Mouse (Mus musculus) MEL (cell line): Measurements from ENCODE around the gene Pde10a. TPM values are rescaled to one million over a fixed set of nuclear protein-coding genes. Genes with fewer than 3 reads are reported as not detected.
A peak's percentile ranks its signal among the peaks of the same experiment; 100 is the strongest.

ENCODE experiments used
- DNase-seq: peaks from one replicate; pipeline ENCODE4 v3.0.0; 2011; ENCODE audit warnings: low read depth, low spot score
- H3K27ac ChIP-seq: 2 replicates; pipeline ENCODE4 v1.5.1; 2012; ENCODE audit warnings: low read depth, mild to moderate bottlenecking, control low read depth, low read length, moderate library complexity; ENCODE audit not compliant: control insufficient read depth
- H3K27me3 ChIP-seq, 2 experiments: fragments of 150-350 bp in 1 of 2; sonication (generic) in 1 of 2; 2 replicates each; pipeline ENCODE4 v1.6.1; 2012; ENCODE audit warnings: low read length in 2 of 2, mild to moderate bottlenecking in 2 of 2, improper control_type of control experiment in 1 of 2, moderate library complexity in 1 of 2; ENCODE audit not compliant: insufficient read depth in 2 of 2, control insufficient read depth in 1 of 2
- H3K36me3 ChIP-seq, 2 experiments: 2 replicates each; pipeline ENCODE4 v1.6.1; 2012 to 2014; ENCODE audit warnings: low read length in 2 of 2, improper control_type of control experiment in 1 of 2, inconsistent platforms in 1 of 2, mild to moderate bottlenecking in 1 of 2; ENCODE audit not compliant: insufficient read depth in 2 of 2, control insufficient read depth in 1 of 2
- H3K4me1 ChIP-seq, 2 experiments: fragments of 150-350 bp in 1 of 2; sonication (generic) in 1 of 2; 2 replicates each; pipeline ENCODE4 v1.6.1; 2012; ENCODE audit warnings: low read length in 2 of 2, improper control_type of control experiment in 1 of 2, mild to moderate bottlenecking in 1 of 2; ENCODE audit not compliant: insufficient read depth in 2 of 2, control insufficient read depth in 1 of 2
- H3K4me3 ChIP-seq, 2 experiments: fragments of 150-350 bp in 1 of 2; sonication (generic) in 1 of 2; 2 replicates each; pipeline ENCODE4 v1.5.1; 2012; ENCODE audit warnings: low read depth in 2 of 2, low read length in 2 of 2, mild to moderate bottlenecking in 2 of 2, moderate library complexity in 2 of 2, control low read depth in 1 of 2, improper control_type of control experiment in 1 of 2; ENCODE audit not compliant: control insufficient read depth in 1 of 2, insufficient read depth in 1 of 2
- H3K79me2 ChIP-seq: 2 replicates; pipeline ENCODE4 v1.6.1; 2012; ENCODE audit warnings: mild to moderate bottlenecking, low read length, moderate library complexity; ENCODE audit not compliant: control insufficient read depth, poor library complexity, insufficient read depth
- H3K9ac ChIP-seq: 2 replicates; pipeline ENCODE4 v1.6.1; 2012; ENCODE audit warnings: low read depth, mild to moderate bottlenecking, control low read depth, low read length, moderate library complexity; ENCODE audit not compliant: control insufficient read depth, poor library complexity, severe bottlenecking
- H3K9me3 ChIP-seq: fragments of 150-350 bp; sonication (generic); replicated peaks from 2 replicates; pipeline ENCODE4 v1.6.1; 2012; ENCODE audit warnings: mild to moderate bottlenecking, low read length, improper control_type of control experiment, moderate library complexity; ENCODE audit not compliant: insufficient read depth
- BHLHE40 ChIP-seq: IDR thresholded peaks from 2 replicates; pipeline ENCODE4 v1.6.1; 2012; ENCODE audit warnings: low read depth, mild to moderate bottlenecking, inconsistent platforms, low read length, improper control_type of control experiment, borderline replicate concordance
- CHD1 ChIP-seq: IDR thresholded peaks from 2 replicates; pipeline ENCODE4 v1.6.1; 2012; ENCODE audit warnings: low read depth, mild to moderate bottlenecking, inconsistent platforms, low read length, improper control_type of control experiment
- CHD2 ChIP-seq: IDR thresholded peaks from 2 replicates; pipeline ENCODE4 v1.6.1; 2011; ENCODE audit warnings: low read length, improper control_type of control experiment
- CTCF ChIP-seq, 3 experiments: IDR thresholded peaks in 2 of 3; conservative IDR thresholded peaks in 1 of 3; 2 replicates each; pipeline ENCODE4 v1.5.1; 2011 to 2012; ENCODE audit warnings: low read length in 3 of 3, low read depth in 2 of 3, mild to moderate bottlenecking in 2 of 3, improper control_type of control experiment in 1 of 3, inconsistent platforms in 1 of 3, mixed read lengths in 1 of 3, moderate library complexity in 1 of 3; ENCODE audit not compliant: control insufficient read depth in 1 of 3, insufficient read depth in 1 of 3, poor library complexity in 1 of 3, severe bottlenecking in 1 of 3
- E2F4 ChIP-seq: IDR thresholded peaks from 2 replicates; pipeline ENCODE4 v1.6.1; 2011; ENCODE audit warnings: low read depth, low read length, improper control_type of control experiment, borderline replicate concordance
- ELF1 ChIP-seq: IDR thresholded peaks from 2 replicates; pipeline ENCODE4 v1.6.1; 2014; ENCODE audit warnings: low read depth, mild to moderate bottlenecking, inconsistent platforms, low read length, improper control_type of control experiment, moderate library complexity
- EP300 ChIP-seq, 2 experiments: IDR thresholded peaks; 2 replicates each; pipeline ENCODE4 v1.6.1; 2011; ENCODE audit warnings: improper control_type of control experiment in 2 of 2, low read length in 2 of 2, low read depth in 1 of 2, mild to moderate bottlenecking in 1 of 2
- ETS1 ChIP-seq: IDR thresholded peaks from 2 replicates; pipeline ENCODE4 v1.6.1; 2012; ENCODE audit warnings: low read depth, mild to moderate bottlenecking, inconsistent platforms, low read length, improper control_type of control experiment, moderate library complexity
- GABPA ChIP-seq: IDR thresholded peaks from 2 replicates; pipeline ENCODE4 v1.6.1; 2012; ENCODE audit warnings: low read depth, mild to moderate bottlenecking, inconsistent platforms, low read length, improper control_type of control experiment, moderate library complexity
- GATA1 ChIP-seq: IDR thresholded peaks from 2 replicates; pipeline ENCODE4 v1.6.1; 2011; ENCODE audit warnings: low read depth, low read length, improper control_type of control experiment
- HCFC1 ChIP-seq: IDR thresholded peaks from 2 replicates; pipeline ENCODE4 v1.6.1; 2012; ENCODE audit warnings: low read depth, mild to moderate bottlenecking, inconsistent platforms, low read length, improper control_type of control experiment, moderate library complexity
- JUND ChIP-seq: IDR thresholded peaks from 2 replicates; pipeline ENCODE4 v1.6.1; 2011; ENCODE audit warnings: low read depth, mild to moderate bottlenecking, improper control_type of control experiment, low read length
- KAT2A ChIP-seq: conservative IDR thresholded peaks from 2 replicates; pipeline ENCODE4 v1.6.1; 2012; ENCODE audit warnings: low read depth, low read length, improper control_type of control experiment, inconsistent platforms
- MAFK ChIP-seq: IDR thresholded peaks from 2 replicates; pipeline ENCODE4 v1.6.1; 2011; ENCODE audit warnings: low read depth, mild to moderate bottlenecking, low read length, improper control_type of control experiment, borderline replicate concordance
- MAX ChIP-seq: IDR thresholded peaks from 2 replicates; pipeline ENCODE4 v1.6.1; 2011; ENCODE audit warnings: low read length, improper control_type of control experiment
- MAZ ChIP-seq: IDR thresholded peaks from 2 replicates; pipeline ENCODE4 v1.6.1; 2012; ENCODE audit warnings: low read depth, mild to moderate bottlenecking, inconsistent platforms, low read length, improper control_type of control experiment
- MEF2A ChIP-seq: IDR thresholded peaks from 2 replicates; pipeline ENCODE4 v1.6.1; 2014; ENCODE audit warnings: low read depth, mild to moderate bottlenecking, inconsistent platforms, low read length, improper control_type of control experiment; ENCODE audit not compliant: poor library complexity, insufficient replicate concordance, severe bottlenecking; ENCODE audit errors: extremely low read depth
- MXI1 ChIP-seq: IDR thresholded peaks from 2 replicates; pipeline ENCODE4 v1.6.1; 2011; ENCODE audit warnings: mild to moderate bottlenecking, low read depth, low read length, improper control_type of control experiment
- MYB ChIP-seq: IDR thresholded peaks from 2 replicates; pipeline ENCODE4 v1.6.1; 2011; ENCODE audit warnings: mild to moderate bottlenecking, low read depth, low read length, improper control_type of control experiment
- NELFE ChIP-seq: IDR thresholded peaks from 2 replicates; pipeline ENCODE4 v1.6.1; 2011; ENCODE audit warnings: low read depth, low read length, improper control_type of control experiment
- NRF1 ChIP-seq: IDR thresholded peaks from 2 replicates; pipeline ENCODE4 v1.6.1; 2014; ENCODE audit warnings: low read depth, mild to moderate bottlenecking, inconsistent platforms, low read length, improper control_type of control experiment, moderate library complexity; ENCODE audit not compliant: poor library complexity, insufficient read depth, severe bottlenecking
- POLR2AphosphoS5 ChIP-seq: IDR thresholded peaks from 2 replicates; pipeline ENCODE4 v1.6.1; 2012; ENCODE audit warnings: low read depth, borderline replicate concordance, mild to moderate bottlenecking, inconsistent platforms, low read length, moderate library complexity, mixed read lengths
- RAD21 ChIP-seq: IDR thresholded peaks from 2 replicates; pipeline ENCODE4 v1.6.1; 2011; ENCODE audit warnings: mild to moderate bottlenecking, low read depth, low read length, improper control_type of control experiment
- RCOR1 ChIP-seq: IDR thresholded peaks from 2 replicates; pipeline ENCODE4 v1.6.1; 2012; ENCODE audit warnings: low read depth, mild to moderate bottlenecking, inconsistent platforms, low read length, improper control_type of control experiment
- SIN3A ChIP-seq: IDR thresholded peaks from 2 replicates; pipeline ENCODE4 v1.6.1; 2012; ENCODE audit warnings: low read length, improper control_type of control experiment, inconsistent platforms
- SMC3 ChIP-seq: IDR thresholded peaks from 2 replicates; pipeline ENCODE4 v1.6.1; 2011; ENCODE audit warnings: low read depth, low read length, improper control_type of control experiment
- TAL1 ChIP-seq: IDR thresholded peaks from 2 replicates; pipeline ENCODE4 v1.6.1; 2012; ENCODE audit warnings: mild to moderate bottlenecking, inconsistent platforms, low read length, moderate library complexity, mixed read lengths
- TBP ChIP-seq: IDR thresholded peaks from 2 replicates; pipeline ENCODE4 v1.8.0; 2011; ENCODE audit warnings: low read depth, low read length, improper control_type of control experiment
- TCF12 ChIP-seq: IDR thresholded peaks from 2 replicates; pipeline ENCODE4 v1.6.1; 2014; ENCODE audit warnings: low read depth, mild to moderate bottlenecking, inconsistent platforms, low read length, improper control_type of control experiment, moderate library complexity
- USF1 ChIP-seq: IDR thresholded peaks from 2 replicates; pipeline ENCODE4 v1.6.1; 2014; ENCODE audit warnings: low read depth, mild to moderate bottlenecking, inconsistent platforms, low read length, improper control_type of control experiment, moderate library complexity
- USF2 ChIP-seq, 2 experiments: IDR thresholded peaks; 2 replicates each; pipeline ENCODE4 v1.6.1; 2011 to 2012; ENCODE audit warnings: improper control_type of control experiment in 2 of 2, low read length in 2 of 2, borderline replicate concordance in 1 of 2, inconsistent platforms in 1 of 2, low read depth in 1 of 2, mild to moderate bottlenecking in 1 of 2; ENCODE audit not compliant: insufficient read depth in 1 of 2
- ZC3H11A ChIP-seq: IDR thresholded peaks from 2 replicates; pipeline ENCODE4 v1.6.1; 2012; ENCODE audit warnings: low read depth, mild to moderate bottlenecking, inconsistent platforms, low read length, improper control_type of control experiment
- ZKSCAN1 ChIP-seq: IDR thresholded peaks from 2 replicates; pipeline ENCODE4 v1.6.1; 2012; ENCODE audit warnings: low read depth, mild to moderate bottlenecking, inconsistent platforms, low read length, improper control_type of control experiment, moderate library complexity
- ZMIZ1 ChIP-seq: IDR thresholded peaks from 2 replicates; pipeline ENCODE4 v1.6.1; 2012; ENCODE audit warnings: low read depth, mild to moderate bottlenecking, inconsistent platforms, low read length, improper control_type of control experiment, moderate library complexity
- ZNF384 ChIP-seq: IDR thresholded peaks from 2 replicates; pipeline ENCODE4 v1.6.1; 2012; ENCODE audit warnings: low read depth, mild to moderate bottlenecking, inconsistent platforms, low read length, improper control_type of control experiment
- polyA plus RNA-seq, 2 experiments: library from polyadenylated mRNA; stranded (reverse) in 1 of 2; unstranded in 1 of 2; fragments of >175 nt in 1 of 2; fragments of >200 nt in 1 of 2; gene quantifications; 2 replicates each; pipeline versions ENCODE4 v1.2.1 to v1.2.4; 2012; ENCODE audit warnings: low replicate concordance in 2 of 2, low read depth in 1 of 2; ENCODE audit not compliant: insufficient read length in 2 of 2, insufficient read depth in 1 of 2, missing spikeins in 1 of 2
- total RNA-seq: library from RNA; depleted of rRNA; stranded (reverse); fragments of 300-350 nt; gene quantifications from 2 replicates; pipeline ENCODE4 v1.2.3, GENCODE M21; 2012

The Pde10a gene
- total and polyA plus RNA-seq, 3 experiments = 3.1 to 6.9 TPM; not detected in 1

GRCm38 (mm10) chr17:8508305-8509141, 16.6 kb upstream of the Pde10a start:
- Histone ChIP-seq H3K79me2 (no peaks in the 10 kb centered on the region; the same call in 1 of the 2 replicates), H3K4me1 (peaks cover 12 to 44% of the 10 kb centered on the region in 2 experiments), H3K36me3 (peaks cover 0 to 39% of the 10 kb centered on the region in 2 experiments; a peak in 2 of 4 replicates), H3K27me3 (no peaks in the 10 kb centered on the region), H3K9ac (peak overlapping the region; percentile 69), H3K9me3 (no peaks in the 10 kb centered on the region), H3K4me3 (peak overlapping the region; percentile 12 to 19; a peak in 2 of 4 replicates), H3K27ac (peak overlapping the region; percentile 79)
- DNase-seq = peak; percentile 80
- TF ChIP-seq GABPA (peak; percentile 81; the same call in 1 of the 2 replicates), JUND (no peak), ZNF384 (peak; percentile 97), RAD21 (no peak), CHD2 (no peak), SMC3 (no peak), EP300 (IDR thresholded peaks at IDR 0.05; ENCODE audit: low read depth in 1 of 2, low read length in 2 of 2) (peak; percentile 10 to 79; a peak in 2 of 4 replicates), MAZ (peak; percentile 97), MAX (peak; percentile 63; the same call in 1 of the 2 replicates), BHLHE40 (peak; percentile 97), TBP (no peak), ZKSCAN1 (peak; percentile 90), ZC3H11A (peak; percentile 39), CTCF (IDR thresholded peaks at IDR 0.05 in 2 of 3, conservative IDR thresholded peaks at IDR 0.05 in 1 of 3; ENCODE audit: control insufficient read depth in 1 of 3, insufficient read depth in 1 of 3, low read depth in 2 of 3, low read length in 3 of 3, poor library complexity in 1 of 3, severe bottlenecking in 1 of 3) (no peak; a peak in 1 of 6 replicates), ZMIZ1 (no peak), TAL1 (no peak), NRF1 (0 out of 2 replicates have a peak, but pooled peaks have one; percentile 24), KAT2A (no peak), POLR2AphosphoS5 (no peak), RCOR1 (peak; percentile 44; the same call in 1 of the 2 replicates), MAFK (no peak), TCF12 (0 out of 2 replicates have a peak, but pooled peaks have one; percentile 34), SIN3A (peak; percentile 85), ELF1 (no peak), USF1 (peak; percentile 83), NELFE (no peak), MEF2A (no peak), MYB (peak; percentile 61; the same call in 1 of the 2 replicates), ETS1 (peak; percentile 95), GATA1 (peak; percentile 54; the same call in 1 of the 2 replicates), USF2 (IDR thresholded peaks at IDR 0.05; ENCODE audit: borderline replicate concordance in 1 of 2, insufficient read depth in 1 of 2, low read depth in 1 of 2, low read length in 2 of 2) (no peak), MXI1 (peak; percentile 89), CHD1 (no peak), HCFC1 (peak; percentile 66), E2F4 (no peak)
